Mouse (Mus musculus) liver, postnatal 0 days (tissue): ENCODE data around the gene Gm20604.

Source experiments
- CTCF ChIP-seq: sonication (generic); IDR thresholded peaks from 2 replicates; pipeline ENCODE4 v1.5.1; 2016; ENCODE audit warnings: antibody characterized with exemption, low read depth
- EP300 ChIP-seq: IDR thresholded peaks from 2 replicates; pipeline ENCODE4 v1.6.1; 2016; ENCODE audit warnings: antibody characterized with exemption, low read depth, mild to moderate bottlenecking

DNA sequence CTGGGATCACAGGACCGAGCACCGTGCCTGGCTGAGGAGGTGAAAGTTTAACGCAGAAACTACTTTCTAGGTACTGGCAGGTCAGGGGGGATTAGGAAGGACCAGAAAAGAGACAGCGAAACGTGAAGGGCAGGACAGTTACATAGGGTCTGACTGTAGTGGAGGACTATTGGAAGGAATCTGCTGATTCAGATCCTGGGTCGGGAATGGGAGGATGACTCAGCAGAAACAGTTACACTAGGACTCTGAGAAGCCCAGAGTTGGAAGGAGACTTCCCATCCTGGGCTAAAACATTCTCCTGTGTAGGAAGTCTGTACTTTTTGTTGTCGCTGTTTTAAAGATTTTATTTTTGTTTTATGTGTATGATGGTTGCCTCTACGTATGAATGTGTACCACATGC, 13.1 kb upstream of the Gm20604 start:
- no peak for TF ChIP-seq CTCF
- TF ChIP-seq EP300 = no peak
